Mouse (Mus musculus) limb, embryonic 12.5 days (tissue): ENCODE data around the gene Dimt1. TPM values are rescaled to one million over a fixed set of nuclear protein-coding genes. Genes with fewer than 3 reads are reported as not detected.
A peak's percentile ranks its signal among the peaks of the same experiment; 100 is the strongest.
"Not testable (repeated sequence)": the region's sequence is repeated elsewhere in the genome, so short reads cannot be mapped to it uniquely, and the experiment has no call there.

Source experiments
- ATAC-seq: fragments of 200-750 bp; cut with Nextera tagmentation; 2 replicates; pipeline ENCODE4 v1.8.0; 2017; ENCODE audit warnings: low read depth, moderate TSS enrichment; ENCODE audit not compliant: insufficient number of reproducible peaks, insufficient read depth, low FRiP score, low TSS enrichment
- H3K27ac ChIP-seq: fragments of 300-500 bp; sonication (generic); 2 replicates; pipeline ENCODE4 v1.5.1; 2016; ENCODE audit warnings: mild to moderate bottlenecking, moderate library complexity
- H3K27me3 ChIP-seq: fragments of 300-500 bp; sonication (generic); 2 replicates; pipeline ENCODE4 v1.6.1; 2016; ENCODE audit warnings: mild to moderate bottlenecking, moderate library complexity
- H3K36me3 ChIP-seq: fragments of 300-500 bp; sonication (generic); 2 replicates; pipeline ENCODE4 v1.6.1; 2016; ENCODE audit warnings: mild to moderate bottlenecking, moderate library complexity
- H3K4me1 ChIP-seq: fragments of 300-500 bp; sonication (generic); replicated peaks from 2 replicates; pipeline ENCODE4 v1.6.1; 2016
- H3K4me2 ChIP-seq: fragments of 300-500 bp; sonication (generic); 2 replicates; pipeline ENCODE4 v1.6.1; 2016; ENCODE audit warnings: mild to moderate bottlenecking, moderate library complexity
- H3K4me3 ChIP-seq: fragments of 300-500 bp; sonication (generic); replicated peaks from 2 replicates; pipeline ENCODE4 v1.5.1; 2016; ENCODE audit warnings: mild to moderate bottlenecking
- H3K9ac ChIP-seq: fragments of 300-500 bp; sonication (generic); replicated peaks from 2 replicates; pipeline ENCODE4 v1.6.1; 2016; ENCODE audit warnings: mild to moderate bottlenecking, moderate library complexity
- H3K9me3 ChIP-seq: fragments of 300-500 bp; sonication (generic); 2 replicates; pipeline ENCODE4 v1.6.1; 2016; ENCODE audit warnings: mild to moderate bottlenecking, moderate library complexity
- WGBS: fragments of 180-500 bp; shearing (Covaris S2); methylation state at CpG from one replicate; pipeline ENCODE4 v1.1.7; 2016; 5-methylcytosine and 5-hydroxymethylcytosine counted together
- polyA plus RNA-seq: library from polyadenylated mRNA; unstranded; fragments of >200 nt; fragmentation: Nextera tagmentation; extraction: Ambion mirVana; gene quantifications from 2 replicates; pipeline ENCODE4 v1.2.1, GENCODE M21; 2016

The Dimt1 gene
- 49.6 and 56.1 TPM in 2 replicates for polyA plus RNA-seq

DNA sequence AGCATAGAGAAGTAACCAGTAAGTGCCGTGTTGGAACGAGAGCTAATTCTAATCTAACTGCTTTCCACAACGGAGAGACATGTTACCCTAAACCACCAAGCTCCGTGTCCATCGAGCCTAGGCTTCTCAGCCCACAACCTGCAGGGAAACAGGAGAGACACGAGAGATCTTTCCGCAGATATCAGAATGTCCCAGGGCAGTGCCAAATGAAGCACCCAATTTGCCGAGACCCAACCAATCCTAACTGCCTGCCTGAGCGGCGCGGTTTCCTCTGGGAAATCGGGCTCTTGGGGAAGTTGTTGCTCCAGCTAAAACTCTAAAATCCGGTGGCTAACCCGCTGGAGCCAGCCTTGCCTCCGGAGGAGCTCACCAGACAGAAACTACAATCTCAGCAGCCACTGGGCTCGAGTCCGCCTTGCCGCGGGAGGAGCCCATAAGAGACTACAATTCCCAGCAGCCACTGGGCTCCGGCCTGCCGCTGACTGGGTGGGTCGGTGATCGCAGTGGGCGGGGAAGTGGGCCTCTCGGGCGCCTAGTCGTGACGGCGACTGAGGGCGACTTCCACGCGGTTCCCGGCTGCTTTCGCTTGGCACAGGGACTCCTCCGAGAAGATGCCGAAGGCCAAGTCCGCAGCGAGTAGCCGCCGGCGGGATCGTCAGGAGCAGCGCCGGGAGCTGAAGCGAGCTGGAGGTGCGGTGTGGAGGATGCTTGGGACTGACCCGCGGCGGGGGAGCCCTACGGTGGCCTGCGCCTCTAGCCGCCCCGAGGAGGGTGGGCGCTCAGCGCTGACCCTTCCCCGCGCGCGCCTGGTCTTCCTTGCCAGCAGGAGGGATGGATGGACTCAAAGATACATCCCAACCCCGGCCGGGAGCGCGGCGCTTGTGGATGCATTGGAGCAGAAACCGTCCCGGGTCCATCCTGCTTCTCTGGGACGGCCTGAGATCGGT lies at the start of gene Dimt1:
Dimt1 (plus strand) TSS at position 534 of the 947 bp plus-strand sequence.
- Histone ChIP-seq H3K27me3 (no peaks in the 10 kb centered on the region), H3K9ac (peak within 1 kb of the TSS; percentile 95), H3K36me3 (peaks cover 25% of the 10 kb centered on the region), H3K4me3 (peak within 1 kb of the TSS; percentile 91), H3K9me3 (no peaks in the 10 kb centered on the region), H3K4me2 (peak within 1 kb of the TSS; percentile 72), H3K4me1 (peaks cover 15% of the 10 kb centered on the region), H3K27ac (peak within 1 kb of the TSS; percentile 92)
- under 1% methylated on average over 68 of the region's 68 CpGs for WGBS
- ATAC-seq = peak; percentile 99

DNA sequence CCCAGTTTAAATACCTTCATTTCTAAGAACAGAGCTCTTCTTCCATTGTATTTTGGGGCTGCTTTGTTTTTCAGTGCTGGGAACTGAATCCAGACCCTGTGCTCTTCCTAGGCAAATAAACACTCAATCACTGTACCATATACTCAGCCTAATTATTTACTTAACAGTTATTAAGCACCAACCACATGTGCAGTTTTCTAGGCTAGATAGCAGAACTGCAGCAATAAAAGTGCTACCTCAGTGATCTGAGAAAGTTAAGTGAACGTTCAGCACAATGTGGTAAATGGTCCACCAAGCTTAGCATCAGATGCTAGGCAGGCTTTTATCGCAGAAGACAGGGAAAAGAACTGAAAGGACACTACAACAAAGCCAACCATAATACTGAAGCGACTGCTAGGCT lies 42.3 kb upstream of the Dimt1 start:
- no peak for ATAC-seq
- Histone ChIP-seq H3K27me3 (no peaks in the 10 kb centered on the region), H3K27ac (no peak overlapping the region), H3K36me3 (peaks cover 62% of the 10 kb centered on the region), H3K4me1 (no peaks in the 10 kb centered on the region), H3K4me2 (no peak overlapping the region), H3K9ac (no peak overlapping the region), H3K9me3 (no peaks in the 10 kb centered on the region), H3K4me3 (no peak overlapping the region)
- 80% methylated on average over 3 of the region's 3 CpGs for WGBS

DNA sequence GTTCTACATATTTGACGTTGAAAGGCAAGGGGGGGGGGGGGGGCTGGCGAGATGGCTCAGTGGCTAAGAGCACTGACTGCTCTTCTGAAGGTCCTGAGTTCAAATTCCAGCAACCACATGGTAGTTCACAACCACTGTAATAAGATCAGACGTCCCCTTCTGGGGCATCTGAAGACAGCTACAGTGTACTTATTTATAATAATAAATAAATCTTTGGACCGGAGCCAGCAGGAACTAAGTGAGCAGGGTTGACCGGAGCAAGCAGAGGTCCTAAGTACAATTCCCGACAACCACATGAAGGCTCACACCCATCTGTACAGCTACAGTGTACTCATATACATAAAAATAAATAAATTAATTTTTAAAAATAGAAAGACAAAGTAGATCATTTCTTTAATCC lies 41.8 kb upstream of the Dimt1 start:
- not testable (repeated sequence) for H3K9me3 ChIP-seq, ATAC-seq, H3K4me2 ChIP-seq, H3K4me3 ChIP-seq, H3K27me3 ChIP-seq, H3K27ac ChIP-seq, H3K4me1 ChIP-seq, H3K9ac ChIP-seq
- peaks cover 62% of the 10 kb centered on the region for H3K36me3 ChIP-seq
- 89% methylated on average over 5 of the region's 6 CpGs for WGBS

DNA sequence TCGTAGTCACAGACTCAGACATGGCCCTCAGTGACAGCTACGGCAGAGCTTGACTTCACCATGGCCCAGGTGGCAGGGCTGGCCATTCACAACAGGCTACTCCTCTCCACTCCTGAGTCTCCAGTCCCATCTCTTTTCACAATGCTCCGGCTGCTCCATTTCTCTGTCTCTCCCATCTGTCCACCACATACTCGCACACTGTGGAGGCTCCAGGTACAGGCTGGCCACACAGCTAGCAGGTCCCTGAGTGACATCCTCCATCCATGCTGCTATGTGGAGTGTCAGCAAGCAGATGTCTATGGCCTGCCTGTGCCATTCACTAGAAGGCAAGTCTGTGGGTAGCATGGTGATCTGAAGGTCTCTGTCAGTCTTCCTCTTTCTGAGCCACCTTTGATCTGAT lies 39.7 kb upstream of the Dimt1 start:
- H3K36me3 ChIP-seq = peaks cover 64% of the 10 kb centered on the region

DNA sequence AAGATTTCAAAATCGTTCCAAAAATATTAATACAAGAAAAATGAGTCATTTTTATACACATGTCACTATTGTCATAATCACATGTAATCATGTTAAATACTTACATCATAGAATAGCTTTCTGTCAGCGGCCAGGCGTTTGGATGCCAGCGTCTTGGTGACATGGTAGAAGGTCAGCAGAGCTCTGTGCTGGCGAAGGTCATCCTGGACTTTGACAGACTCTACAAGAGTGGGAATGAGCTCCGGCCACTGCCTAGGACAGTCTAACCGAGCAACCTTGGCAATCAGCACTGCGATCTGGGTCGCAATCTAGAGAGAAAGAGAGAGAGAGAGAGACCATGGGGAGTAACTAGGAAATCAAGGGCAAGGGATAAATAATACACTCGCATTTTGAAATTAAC lies 36.8 kb upstream of the Dimt1 start:
- H3K4me2 ChIP-seq = no peak overlapping the region
- no peak for ATAC-seq
- no peak overlapping the region for H3K9ac ChIP-seq
- WGBS = 96% methylated on average over 10 of the region's 10 CpGs
- no peak overlapping the region for H3K27ac ChIP-seq
- no peaks in the 10 kb centered on the region for H3K4me1 ChIP-seq
- H3K4me3 ChIP-seq = no peak overlapping the region
- no peaks in the 10 kb centered on the region for H3K27me3 ChIP-seq
- no peaks in the 10 kb centered on the region for H3K9me3 ChIP-seq
- H3K36me3 ChIP-seq = peaks cover 54% of the 10 kb centered on the region

More for the DNA sequence above, 39.7 kb upstream of the Dimt1 start:
- no peaks in the 10 kb centered on the region for H3K4me1 ChIP-seq
- H3K9me3 ChIP-seq = no peaks in the 10 kb centered on the region
- H3K9ac ChIP-seq = no peak overlapping the region
- H3K27ac ChIP-seq = no peak overlapping the region
- H3K27me3 ChIP-seq = no peaks in the 10 kb centered on the region
- 94% methylated on average over 4 of the region's 4 CpGs for WGBS
- no peak for ATAC-seq
- H3K4me2 ChIP-seq = no peak overlapping the region
- no peak overlapping the region for H3K4me3 ChIP-seq

DNA sequence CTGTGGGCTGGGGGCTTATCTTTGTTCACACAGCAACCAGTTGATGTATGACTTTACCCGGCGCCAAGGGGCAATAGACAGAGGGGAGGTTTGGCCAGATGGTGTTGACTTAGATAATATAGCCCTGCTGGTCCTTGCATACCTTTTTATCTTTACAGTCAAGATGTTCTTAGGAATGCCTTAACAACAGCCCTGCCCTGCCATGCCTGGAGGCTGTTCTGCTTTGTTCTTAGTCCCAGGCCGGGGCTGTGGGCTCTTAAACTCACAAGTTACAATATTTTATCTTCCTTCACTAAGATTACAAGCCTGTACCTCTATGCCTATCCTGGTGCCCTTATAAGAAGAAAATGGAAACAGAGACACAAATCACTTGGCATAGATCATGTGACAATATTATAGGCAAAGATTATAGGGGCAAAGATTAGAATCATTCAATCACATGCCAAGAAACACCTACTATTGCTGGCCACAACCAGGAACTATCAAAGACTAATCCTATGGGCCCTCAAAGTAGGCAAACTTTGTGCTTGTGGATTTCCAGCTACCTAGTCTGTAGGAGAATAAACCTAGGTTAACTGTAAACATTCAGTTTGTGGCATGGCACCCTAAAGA lies 33.7 kb upstream of the Dimt1 start:
- Histone ChIP-seq H3K27me3 (no peaks in the 10 kb centered on the region), H3K27ac (no peak overlapping the region), H3K4me2 (no peak overlapping the region), H3K9me3 (no peaks in the 10 kb centered on the region), H3K36me3 (peaks cover 32% of the 10 kb centered on the region), H3K4me3 (no peak overlapping the region), H3K9ac (no peak overlapping the region), H3K4me1 (no peaks in the 10 kb centered on the region)
- no peak for ATAC-seq
- WGBS = 49% methylated on average over 3 of the region's 3 CpGs

DNA sequence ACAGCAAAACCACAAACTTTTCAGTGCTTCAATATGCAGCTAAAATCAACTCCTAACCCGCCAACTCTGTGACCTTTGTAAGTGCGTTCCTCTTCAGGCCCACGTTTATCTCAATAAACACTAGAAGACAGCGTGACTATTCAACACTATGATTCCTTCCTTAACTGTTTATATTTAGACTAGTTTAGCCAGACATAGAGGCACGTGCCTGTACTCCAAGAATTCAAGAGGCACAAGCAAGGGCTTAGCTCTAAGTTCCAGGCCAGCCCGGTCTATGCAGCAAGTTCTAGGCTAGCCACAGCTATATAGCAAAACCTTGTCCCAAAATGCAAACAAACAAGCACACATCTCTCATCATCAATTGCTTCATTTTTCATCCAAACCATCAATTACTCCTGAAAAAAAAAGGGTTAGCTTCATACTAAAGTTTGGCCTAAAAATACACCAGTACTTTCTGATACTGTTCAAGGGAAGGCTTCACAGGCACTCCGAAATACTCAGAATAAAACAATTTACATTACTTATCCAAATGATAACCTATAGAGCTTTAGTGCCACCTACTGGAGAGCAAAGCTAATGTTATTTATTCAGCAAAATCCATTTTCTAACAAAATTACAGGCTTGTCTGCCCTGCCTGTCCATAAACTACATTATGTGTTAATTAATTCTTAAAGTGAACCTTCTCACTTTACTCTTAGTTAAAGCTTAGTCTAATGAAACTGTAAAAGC lies 28.4 kb upstream of the Dimt1 start:
- Histone ChIP-seq H3K27ac (no peak overlapping the region), H3K27me3 (no peaks in the 10 kb centered on the region), H3K36me3 (peaks cover 46% of the 10 kb centered on the region; the same call in 1 of the 2 replicates), H3K4me2 (no peak overlapping the region), H3K4me1 (no peaks in the 10 kb centered on the region), H3K9ac (no peak overlapping the region), H3K4me3 (no peak overlapping the region), H3K9me3 (no peaks in the 10 kb centered on the region)
- no peak for ATAC-seq
- whole genome bisulfite sequencing = 90% methylated on average over 7 of the region's 7 CpGs

DNA sequence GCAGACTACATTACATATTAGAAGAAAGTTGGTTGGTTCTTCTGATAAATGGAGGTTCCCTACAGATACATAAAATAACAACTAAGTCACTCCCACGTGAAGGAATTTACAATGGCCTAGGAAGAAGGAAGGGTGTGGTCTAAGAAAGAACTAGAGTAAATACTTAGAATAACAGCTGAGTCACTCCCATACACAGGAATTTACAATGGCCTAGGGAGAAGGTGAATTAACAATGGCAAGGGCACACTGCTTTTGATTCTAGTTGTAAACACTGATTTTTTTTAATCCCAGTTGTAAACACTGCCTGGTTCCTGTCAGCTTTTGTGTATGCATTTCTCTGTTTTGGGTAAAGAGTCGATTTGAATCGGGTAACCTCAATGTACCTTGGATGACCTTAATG lies 21.0 kb upstream of the Dimt1 start:
- Histone ChIP-seq H3K9me3 (peaks cover 12% of the 10 kb centered on the region), H3K36me3 (peaks cover 50% of the 10 kb centered on the region)
- H3K27ac ChIP-seq, H3K27me3 ChIP-seq, H3K4me1 ChIP-seq, H3K9ac ChIP-seq, H3K4me3 ChIP-seq, ATAC-seq, H3K4me2 ChIP-seq: not testable (repeated sequence)
- WGBS = 97% methylated on average over 3 of the region's 3 CpGs

DNA sequence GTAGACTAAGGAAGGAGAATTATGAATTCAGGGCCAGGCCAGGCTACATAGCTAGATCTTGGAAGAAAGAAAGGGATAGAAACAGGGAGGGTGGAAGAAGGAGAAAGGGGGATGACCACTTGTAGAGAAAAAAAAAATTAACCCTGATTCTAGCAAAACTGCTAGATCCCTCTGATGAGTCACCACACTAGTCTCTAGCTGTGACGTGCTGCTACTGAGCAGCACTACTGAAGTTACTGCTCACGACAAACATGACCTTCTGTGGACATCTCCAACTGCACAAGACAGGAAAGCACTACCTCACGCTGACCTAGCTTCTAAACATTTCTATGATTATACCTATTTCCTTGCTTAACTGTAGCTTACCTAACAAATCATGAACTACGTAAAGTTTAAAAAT lies 18.6 kb upstream of the Dimt1 start:
- Histone ChIP-seq H3K4me3 (no peak overlapping the region), H3K4me1 (no peaks in the 10 kb centered on the region), H3K36me3 (peaks cover 30% of the 10 kb centered on the region), H3K9ac (no peak overlapping the region), H3K9me3 (peaks cover 12% of the 10 kb centered on the region), H3K4me2 (no peak overlapping the region), H3K27me3 (no peaks in the 10 kb centered on the region), H3K27ac (no peak overlapping the region)
- no peak for ATAC-seq
- WGBS = 91% methylated on average over 4 of the region's 4 CpGs

DNA sequence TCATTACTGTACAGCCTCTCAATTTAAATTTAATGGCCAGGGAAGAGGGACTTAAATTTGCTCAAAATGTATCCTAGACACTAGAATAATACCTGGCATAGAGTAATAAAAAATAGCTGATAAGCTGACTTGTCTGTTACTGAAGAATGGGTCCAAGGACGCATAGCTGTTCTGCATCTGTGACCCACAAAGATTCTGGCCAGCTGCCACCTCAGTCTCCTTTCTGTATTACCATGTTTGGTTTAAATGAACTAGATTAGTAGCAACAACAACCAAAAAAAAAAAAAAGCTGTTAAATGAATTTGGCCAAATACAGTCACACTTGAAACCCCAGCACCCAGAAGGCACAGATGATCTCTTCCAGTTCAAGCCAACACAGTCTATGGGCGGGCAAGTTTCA lies 17.7 kb upstream of the Dimt1 start:
- peaks cover 12% of the 10 kb centered on the region for H3K9me3 ChIP-seq
- WGBS = 93% methylated on average over 2 of the region's 2 CpGs
- no peak overlapping the region for H3K4me3 ChIP-seq
- no peak for ATAC-seq
- H3K27me3 ChIP-seq = no peaks in the 10 kb centered on the region
- no peak overlapping the region for H3K9ac ChIP-seq
- H3K4me1 ChIP-seq = no peaks in the 10 kb centered on the region
- H3K36me3 ChIP-seq = peaks cover 25% of the 10 kb centered on the region
- H3K4me2 ChIP-seq = no peak overlapping the region
- no peak overlapping the region for H3K27ac ChIP-seq

DNA sequence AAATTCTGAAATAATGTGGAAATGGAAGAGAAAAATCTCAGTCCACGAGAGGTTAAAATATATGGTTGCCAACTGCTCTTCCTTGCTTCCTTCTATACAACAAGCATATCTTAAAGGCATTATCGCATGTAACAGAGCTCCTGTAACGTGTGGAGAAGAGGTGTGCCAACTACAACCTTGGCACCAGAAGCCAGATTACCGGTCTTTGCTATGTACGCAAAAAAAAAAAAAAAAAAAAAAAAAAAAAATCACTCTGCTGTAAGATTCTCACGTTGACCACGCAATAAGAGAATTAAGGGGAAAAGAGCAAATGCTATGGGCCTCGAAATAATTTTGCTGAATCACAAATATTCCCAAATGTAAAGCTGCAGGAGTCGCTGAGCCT lies 11.1 kb upstream of the Dimt1 start:
- Histone ChIP-seq H3K4me2 (peak overlapping the region; percentile 64), H3K4me1 (peaks cover 7% of the 10 kb centered on the region), H3K36me3 (no peaks in the 10 kb centered on the region), H3K27ac (peak overlapping the region; percentile 86), H3K9me3 (no peaks in the 10 kb centered on the region), H3K9ac (peak overlapping the region; percentile 92), H3K4me3 (peak overlapping the region; percentile 98), H3K27me3 (no peaks in the 10 kb centered on the region)
- WGBS = 10% methylated on average over 9 of the region's 9 CpGs
- no peak for ATAC-seq
